Mouse (Mus musculus) intestine, postnatal 0 days (tissue): Measurements from ENCODE around the gene Glis3. TPM values are rescaled to one million over a fixed set of nuclear protein-coding genes. Genes with fewer than 3 reads are reported as not detected.

Source experiments
- ATAC-seq: fragments of 200-750 bp; cut with Nextera tagmentation; 2 replicates; pipeline ENCODE4 v1.8.0; 2017; ENCODE audit warnings: mild to moderate bottlenecking, moderate TSS enrichment, moderate library complexity
- H3K27ac ChIP-seq: fragments of 300-500 bp; sonication (generic); 2 replicates; pipeline ENCODE4 v1.5.1; 2014; ENCODE audit warnings: mild to moderate bottlenecking, low read depth, low read length, moderate library complexity
- H3K27me3 ChIP-seq: fragments of 300-500 bp; sonication (generic); replicated peaks from 2 replicates; pipeline ENCODE4 v1.6.1; 2014; ENCODE audit warnings: low read length, mixed read lengths; ENCODE audit not compliant: control insufficient read depth, insufficient read depth
- H3K36me3 ChIP-seq: fragments of 300-500 bp; sonication (generic); 2 replicates; pipeline ENCODE4 v1.6.1; 2014; ENCODE audit warnings: mild to moderate bottlenecking, moderate library complexity; ENCODE audit not compliant: control insufficient read depth, insufficient read depth
- H3K4me1 ChIP-seq: fragments of 300-500 bp; sonication (generic); replicated peaks from 2 replicates; pipeline ENCODE4 v1.6.1; 2014; ENCODE audit warnings: antibody characterized with exemption, low read length, mixed read lengths; ENCODE audit not compliant: control insufficient read depth, insufficient read depth
- H3K4me2 ChIP-seq: fragments of 300-500 bp; sonication (generic); replicated peaks from 2 replicates; pipeline ENCODE4 v1.6.1; 2014; ENCODE audit warnings: low read depth, mild to moderate bottlenecking, moderate library complexity
- H3K4me3 ChIP-seq: fragments of 300-500 bp; sonication (generic); 2 replicates; pipeline ENCODE4 v1.5.1; 2014; ENCODE audit warnings: low read depth, low read length
- H3K9ac ChIP-seq: fragments of 300-500 bp; sonication (generic); 2 replicates; pipeline ENCODE4 v1.6.1; 2014; ENCODE audit warnings: mild to moderate bottlenecking, low read depth, low read length
- H3K9me3 ChIP-seq: fragments of 300-500 bp; sonication (generic); 2 replicates; pipeline ENCODE4 v1.6.1; 2016; ENCODE audit warnings: mixed run types; ENCODE audit not compliant: control insufficient read depth
- CTCF ChIP-seq: sonication (generic); IDR thresholded peaks from 2 replicates; pipeline ENCODE4 v1.5.1; 2016; ENCODE audit warnings: low read depth, mild to moderate bottlenecking, control low read depth, antibody characterized with exemption, moderate library complexity
- WGBS: fragments of 180-500 bp; shearing (Covaris S2); extraction: QIAGEN DNeasy Blood & Tissue Kit; methylation state at CpG from one replicate; pipeline ENCODE4 v1.1.7; 2014; 5-methylcytosine and 5-hydroxymethylcytosine counted together
- polyA plus RNA-seq: library from polyadenylated mRNA; unstranded; fragments of >200 nt; fragmentation: Nextera tagmentation; extraction: Ambion mirVana; gene quantifications from 2 replicates; pipeline ENCODE4 v1.2.1, GENCODE M21; 2015

Gene Glis3
- polyA plus RNA-seq, 1 experiment from 2014 or later: 0.86 TPM

DNA sequence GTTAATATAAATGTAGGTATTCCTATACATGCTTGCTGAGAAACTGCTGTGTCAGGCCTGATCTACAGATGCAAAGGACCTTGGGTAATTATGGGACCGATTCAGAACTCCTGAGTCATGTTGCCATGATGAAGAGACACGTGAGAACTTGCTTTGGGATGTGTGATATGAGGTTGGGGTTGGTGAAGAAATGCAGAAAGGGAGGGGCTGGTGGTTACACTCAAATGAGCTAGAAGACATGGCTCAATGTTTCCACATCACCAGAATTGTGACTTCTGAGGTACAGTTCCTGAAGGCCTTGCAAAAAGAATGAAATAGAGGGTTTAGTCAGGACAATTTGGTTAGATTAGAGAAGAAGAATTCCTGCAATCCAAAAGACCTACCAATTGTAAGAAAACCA lies 405.4 kb downstream of the Glis3 start:
- no peaks in the 10 kb centered on the region for H3K27me3 ChIP-seq
- H3K4me1 ChIP-seq: no peaks in the 10 kb centered on the region
- no peak for ATAC-seq
- H3K9ac ChIP-seq: no peak overlapping the region
- 75% methylated on average over 2 of the region's 2 CpGs for WGBS
- no peak overlapping the region for H3K4me3 ChIP-seq
- no peak overlapping the region for H3K27ac ChIP-seq
- no peaks in the 10 kb centered on the region for H3K9me3 ChIP-seq
- H3K36me3 ChIP-seq: no peaks in the 10 kb centered on the region
- no peak overlapping the region for H3K4me2 ChIP-seq
- no peak for TF ChIP-seq CTCF

DNA sequence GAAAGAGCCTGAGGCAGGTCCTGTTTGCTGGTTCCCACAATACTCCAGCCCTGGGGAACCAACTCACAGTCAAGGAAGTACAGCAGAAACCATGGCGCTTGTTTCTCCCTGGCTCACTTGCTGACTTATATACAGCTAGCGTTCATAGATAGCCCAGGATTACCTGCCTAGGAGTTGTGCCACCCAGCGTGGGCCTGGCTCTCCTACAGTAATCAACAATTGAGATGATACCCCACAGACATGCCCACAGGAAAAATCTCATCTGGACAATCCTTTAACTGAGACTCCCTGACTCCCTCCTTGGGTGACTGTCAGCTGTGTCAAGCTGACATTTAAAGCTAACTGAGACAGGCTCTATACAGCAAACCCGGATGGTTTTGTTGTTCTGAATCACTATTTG lies 405.9 kb downstream of the Glis3 start:
- no peak for ATAC-seq
- Histone ChIP-seq H3K27ac (no peak overlapping the region), H3K4me3 (no peak overlapping the region), H3K9ac (no peak overlapping the region), H3K4me2 (no peak overlapping the region), H3K9me3 (no peaks in the 10 kb centered on the region), H3K27me3 (no peaks in the 10 kb centered on the region), H3K36me3 (no peaks in the 10 kb centered on the region), H3K4me1 (no peaks in the 10 kb centered on the region)
- 86% methylated on average over 4 of the region's 4 CpGs for WGBS
- no peak for TF ChIP-seq CTCF

DNA sequence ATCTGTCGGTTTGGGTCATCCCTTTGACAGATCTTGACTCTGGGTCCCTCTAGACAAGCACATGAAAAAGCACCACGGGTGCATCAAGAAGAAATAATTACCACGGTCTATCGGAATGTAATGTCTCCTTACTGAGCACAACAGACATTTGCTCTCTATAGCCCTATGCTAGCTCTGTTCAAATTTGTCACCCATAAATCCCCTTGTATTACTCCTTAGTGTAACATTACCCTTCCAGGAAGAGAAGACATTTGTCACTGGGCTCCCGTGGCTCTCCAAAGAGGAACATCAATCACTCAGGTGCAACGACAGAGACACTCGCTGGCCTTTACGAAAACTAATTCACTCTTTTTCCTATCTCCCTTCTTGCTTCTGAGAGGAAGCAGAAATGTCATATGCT lies 413.0 kb downstream of the Glis3 start:
- Histone ChIP-seq H3K36me3 (no peaks in the 10 kb centered on the region), H3K4me1 (no peaks in the 10 kb centered on the region), H3K27ac (no peak overlapping the region), H3K9ac (no peak overlapping the region), H3K9me3 (no peaks in the 10 kb centered on the region), H3K4me2 (no peak overlapping the region), H3K4me3 (no peak overlapping the region), H3K27me3 (no peaks in the 10 kb centered on the region)
- ATAC-seq: no peak
- 77% methylated on average over 8 of the region's 8 CpGs for WGBS
- TF ChIP-seq CTCF: no peak

DNA sequence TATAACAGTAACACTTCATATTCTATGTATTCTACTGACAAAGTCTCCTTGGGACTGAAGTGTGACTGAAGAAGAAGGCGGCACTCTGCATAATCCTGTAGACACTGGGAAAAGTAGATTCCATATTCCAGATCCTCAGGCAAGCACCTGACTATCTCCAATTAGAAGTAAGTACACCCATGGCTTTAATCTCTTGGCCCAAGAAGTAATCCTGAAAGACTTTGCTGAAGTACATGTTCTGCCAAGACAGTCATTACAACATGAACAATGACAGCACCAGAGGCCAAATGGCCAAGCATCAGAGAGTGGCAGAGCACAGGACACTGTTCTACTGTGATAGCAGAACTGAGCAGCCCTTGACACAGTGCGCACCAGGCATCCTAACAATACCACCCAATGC lies 414.1 kb downstream of the Glis3 start:
- Histone ChIP-seq H3K27me3 (no peaks in the 10 kb centered on the region), H3K27ac (no peak overlapping the region), H3K9ac (no peak overlapping the region), H3K4me1 (no peaks in the 10 kb centered on the region), H3K9me3 (no peaks in the 10 kb centered on the region), H3K4me2 (no peak overlapping the region), H3K4me3 (no peak overlapping the region), H3K36me3 (no peaks in the 10 kb centered on the region)
- no peak for ATAC-seq
- 90% methylated on average over 2 of the region's 2 CpGs for WGBS
- TF ChIP-seq CTCF: no peak

DNA sequence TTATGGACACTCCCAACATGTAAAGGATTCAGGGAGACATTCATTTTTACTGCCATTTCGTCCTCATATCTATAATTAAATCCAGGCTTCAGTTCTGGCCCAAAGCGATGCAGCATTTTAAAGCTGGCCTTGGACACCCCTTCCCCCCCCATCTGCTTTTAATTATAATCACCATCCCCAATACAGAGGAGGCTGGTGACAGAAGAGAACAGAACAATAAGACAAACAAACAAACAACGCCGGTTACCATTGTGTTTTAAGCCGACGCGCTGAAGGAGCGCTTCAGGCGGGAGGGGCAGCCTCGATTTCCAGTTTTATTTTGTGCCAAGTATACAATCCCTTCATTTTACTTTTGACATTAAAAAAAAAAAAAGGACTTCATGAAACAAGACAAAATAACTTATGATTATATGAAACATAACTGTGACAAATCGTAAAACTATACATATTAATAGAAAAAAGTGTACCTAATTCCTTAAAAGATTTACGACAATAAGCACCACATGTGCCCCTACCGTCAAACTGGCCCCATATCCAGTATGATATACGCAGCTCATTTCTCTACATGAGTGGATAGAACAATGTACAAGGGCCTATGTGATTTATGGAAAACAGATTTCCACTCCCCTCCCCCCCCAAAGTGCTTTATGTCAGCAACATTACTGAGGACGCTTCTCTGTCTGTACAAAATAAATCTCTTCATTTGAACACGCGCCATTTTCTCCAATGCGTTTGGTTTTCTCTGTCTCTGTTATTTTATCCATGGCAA lies 420.8 kb downstream of the Glis3 start:
- no peak for TF ChIP-seq CTCF
- WGBS: 90% methylated on average over 18 of the region's 18 CpGs
- no peaks in the 10 kb centered on the region for H3K9me3 ChIP-seq
- H3K36me3 ChIP-seq: no peaks in the 10 kb centered on the region
- no peak overlapping the region for H3K4me2 ChIP-seq
- H3K27ac ChIP-seq: no peak overlapping the region
- no peaks in the 10 kb centered on the region for H3K4me1 ChIP-seq
- H3K9ac ChIP-seq: no peak overlapping the region
- no peaks in the 10 kb centered on the region for H3K27me3 ChIP-seq
- H3K4me3 ChIP-seq: no peak overlapping the region
- no peak for ATAC-seq

DNA sequence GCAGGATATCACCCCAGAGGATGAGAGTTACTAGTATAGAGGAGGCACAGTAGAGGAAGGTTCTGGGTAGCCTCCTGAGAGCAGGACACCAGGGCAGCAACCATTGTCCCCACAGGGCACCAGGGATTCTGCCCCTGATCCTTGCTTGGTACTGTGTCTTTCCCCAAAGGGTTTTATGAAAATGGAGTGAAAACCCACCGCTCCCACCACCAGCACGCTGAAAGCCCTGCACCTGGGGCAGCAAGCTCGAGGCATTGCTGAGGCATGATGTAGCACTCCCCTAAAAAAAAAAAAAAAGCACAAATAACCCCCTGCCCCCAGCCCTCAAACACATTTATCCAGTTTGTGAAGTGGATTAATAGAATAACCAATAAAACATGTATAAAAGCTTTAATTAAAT lies 421.4 kb downstream of the Glis3 start:
- no peaks in the 10 kb centered on the region for H3K27me3 ChIP-seq
- no peak overlapping the region for H3K4me2 ChIP-seq
- WGBS: 85% methylated on average over 3 of the region's 3 CpGs
- no peak overlapping the region for H3K4me3 ChIP-seq
- no peaks in the 10 kb centered on the region for H3K36me3 ChIP-seq
- no peak overlapping the region for H3K9ac ChIP-seq
- H3K27ac ChIP-seq: no peak overlapping the region
- ATAC-seq: no peak
- no peaks in the 10 kb centered on the region for H3K4me1 ChIP-seq
- H3K9me3 ChIP-seq: no peaks in the 10 kb centered on the region
- TF ChIP-seq CTCF: no peak
